Mouse (Mus musculus) thymus, postnatal 10 days (tissue): ENCODE data around the gene Gramd4.
A peak's percentile ranks its signal among the peaks of the same experiment; 100 is the strongest.
"Not testable (repeated sequence)": the region's sequence is repeated elsewhere in the genome, so short reads cannot be mapped to it uniquely, and the experiment has no call there.

Experiments
- DNase-seq, 2 experiments: peaks; one replicate each; pipeline ENCODE4 v3.0.0; 2021; ENCODE audit warnings: low spot score in 2 of 2

Gramd4 gene

DNA sequence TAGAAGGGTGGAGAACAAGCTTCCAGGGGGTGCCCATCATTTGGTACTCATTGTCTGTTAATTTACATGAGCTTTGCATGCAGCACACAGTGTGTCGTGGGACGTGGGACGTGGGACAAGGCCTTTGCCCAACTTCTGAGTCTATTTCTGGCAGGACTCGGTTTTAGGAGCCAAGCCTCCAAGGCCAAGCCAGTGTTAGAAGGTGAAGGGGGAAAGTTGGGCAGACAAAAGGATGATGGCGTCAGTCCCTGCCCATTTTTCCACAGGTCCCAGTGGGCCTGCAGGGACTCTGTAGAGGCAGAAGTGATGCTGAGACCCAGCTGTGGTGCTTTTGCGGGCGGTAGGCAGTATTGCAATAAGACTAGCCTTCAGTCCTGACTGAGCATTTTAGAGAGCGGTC lies 33.1 kb downstream of the Gramd4 start:
- DNase-seq: no peak

DNA sequence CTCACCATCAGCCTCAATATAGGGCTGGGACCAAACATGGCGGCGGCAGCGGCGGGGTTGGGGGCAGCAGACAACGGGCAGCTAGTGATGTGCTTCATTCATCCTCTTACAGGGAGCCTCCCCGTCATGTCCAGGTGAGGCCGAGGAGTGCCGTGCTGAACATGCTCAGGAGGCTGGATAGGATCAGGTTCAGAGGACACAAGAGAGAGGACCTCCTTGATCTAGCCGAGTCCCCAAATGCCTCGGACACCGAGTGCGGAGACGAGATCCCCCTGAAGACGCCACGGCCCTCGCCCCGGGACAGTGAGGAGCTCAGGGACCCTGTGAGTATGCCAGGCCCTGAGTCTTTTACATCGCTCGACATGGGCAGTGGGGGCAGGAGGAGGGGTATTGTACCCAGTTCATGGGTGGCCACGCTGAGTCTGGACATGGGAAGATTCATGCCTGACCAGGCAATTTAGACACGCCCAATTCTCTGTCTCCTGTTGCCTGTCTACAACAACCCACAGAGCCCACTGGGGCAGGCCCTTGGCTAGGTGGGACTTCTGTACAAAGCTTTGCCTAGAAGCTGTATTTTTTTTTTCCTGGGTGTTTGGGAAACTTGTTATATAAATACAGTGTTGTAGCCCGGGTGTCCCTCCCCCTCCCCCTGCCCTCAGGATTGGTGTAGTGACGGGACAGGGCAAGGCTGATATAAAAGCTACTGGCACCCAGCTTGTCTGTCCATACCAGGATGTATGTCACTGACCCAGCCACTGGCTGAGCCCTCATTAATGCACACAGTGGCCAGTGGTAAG lies 33.9 kb downstream of the Gramd4 start:
- DNase-seq: no peak

DNA sequence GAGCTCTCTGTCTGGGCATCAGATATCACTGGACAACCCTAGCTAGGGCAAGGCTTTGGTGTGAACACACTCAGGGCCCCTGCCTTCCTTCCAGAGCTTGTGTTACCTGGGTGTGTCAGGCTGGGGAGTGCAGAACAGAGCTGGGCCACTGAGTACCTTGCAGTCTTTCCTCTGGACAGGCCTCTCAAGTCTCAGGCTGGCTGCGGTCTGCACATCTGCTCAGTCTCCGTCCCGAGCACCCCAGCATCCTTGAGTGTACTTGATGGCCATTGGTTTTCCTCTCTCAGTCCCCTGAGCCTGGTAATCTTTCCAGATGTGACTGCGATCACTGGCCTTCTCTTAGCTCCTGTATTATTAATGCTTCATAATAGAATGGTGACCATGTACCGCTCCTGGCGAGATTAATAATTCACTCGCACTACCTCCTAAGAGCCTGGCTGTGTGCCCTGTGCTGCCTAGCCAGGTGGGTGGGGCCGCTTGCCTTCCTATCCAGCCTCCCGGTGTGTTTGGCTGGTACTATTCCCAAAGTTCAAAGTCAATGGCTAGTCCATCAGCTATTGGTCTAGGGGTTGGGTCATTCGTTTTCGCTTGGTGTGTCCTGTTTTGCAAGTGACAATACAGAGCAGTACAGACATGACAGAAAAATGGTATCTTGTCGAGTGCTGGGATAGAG lies 34.6 kb downstream of the Gramd4 start:
- DNase-seq: no peak

DNA sequence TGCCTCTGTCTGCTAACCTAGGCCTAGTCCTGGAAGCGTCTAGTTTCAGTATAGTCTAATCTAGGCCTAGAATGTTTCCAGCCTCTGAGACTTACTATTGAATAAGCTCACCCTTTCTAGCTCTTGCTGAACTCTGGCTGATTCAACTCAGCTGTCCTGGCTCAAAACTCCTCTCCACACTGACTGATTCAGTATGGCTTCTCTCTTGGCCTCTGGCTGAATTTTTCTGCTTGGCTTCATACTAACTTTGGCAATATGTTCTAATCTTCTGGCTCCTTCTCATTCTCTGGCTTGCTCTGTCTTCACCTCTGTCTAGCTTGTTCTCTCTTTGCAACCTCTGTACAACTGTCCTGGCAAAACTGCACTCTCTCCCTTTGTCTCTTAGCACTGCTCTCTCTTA lies 35.7 kb downstream of the Gramd4 start:
- DNase-seq: no peak

DNA sequence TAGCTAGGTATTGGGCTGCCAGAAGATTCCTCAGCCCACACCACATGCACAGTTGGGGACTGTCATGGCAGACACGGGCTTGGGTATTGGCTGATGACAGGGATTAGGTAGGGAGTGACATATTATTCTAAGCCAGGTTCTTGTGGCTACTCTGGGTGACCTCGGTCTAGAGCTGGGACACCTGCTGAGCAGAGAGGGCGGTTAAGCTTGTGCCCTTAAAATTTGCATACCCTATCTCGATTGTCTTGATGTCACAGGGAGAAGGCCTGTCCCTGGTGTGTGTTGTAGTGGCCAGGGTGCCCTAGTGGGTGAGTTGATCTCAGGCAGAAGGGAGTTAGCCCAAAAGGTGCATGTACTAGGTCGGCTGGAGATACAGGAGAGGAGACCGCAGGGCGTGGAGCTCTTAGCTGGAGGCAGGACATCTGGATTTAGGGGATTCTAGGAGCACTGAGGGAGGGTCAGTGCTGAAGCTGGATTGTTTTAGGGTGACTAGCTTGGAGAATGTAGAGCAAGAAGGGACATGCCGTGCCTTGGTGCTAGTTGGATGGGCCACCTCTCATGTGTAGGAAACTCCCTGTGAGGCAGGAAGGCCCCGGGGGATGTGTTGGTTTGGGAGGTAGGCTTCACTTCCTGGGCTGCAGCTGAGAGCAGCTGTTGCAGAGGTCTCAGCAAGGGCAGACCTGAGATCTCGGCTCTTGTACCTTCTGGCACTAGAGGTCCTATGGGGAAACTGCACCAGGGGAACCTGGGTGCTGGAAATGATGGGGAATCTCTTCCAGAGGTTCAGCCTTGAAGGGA lies 37.0 kb downstream of the Gramd4 start:
- DNase-seq: peak; percentile 24 to 49

DNA sequence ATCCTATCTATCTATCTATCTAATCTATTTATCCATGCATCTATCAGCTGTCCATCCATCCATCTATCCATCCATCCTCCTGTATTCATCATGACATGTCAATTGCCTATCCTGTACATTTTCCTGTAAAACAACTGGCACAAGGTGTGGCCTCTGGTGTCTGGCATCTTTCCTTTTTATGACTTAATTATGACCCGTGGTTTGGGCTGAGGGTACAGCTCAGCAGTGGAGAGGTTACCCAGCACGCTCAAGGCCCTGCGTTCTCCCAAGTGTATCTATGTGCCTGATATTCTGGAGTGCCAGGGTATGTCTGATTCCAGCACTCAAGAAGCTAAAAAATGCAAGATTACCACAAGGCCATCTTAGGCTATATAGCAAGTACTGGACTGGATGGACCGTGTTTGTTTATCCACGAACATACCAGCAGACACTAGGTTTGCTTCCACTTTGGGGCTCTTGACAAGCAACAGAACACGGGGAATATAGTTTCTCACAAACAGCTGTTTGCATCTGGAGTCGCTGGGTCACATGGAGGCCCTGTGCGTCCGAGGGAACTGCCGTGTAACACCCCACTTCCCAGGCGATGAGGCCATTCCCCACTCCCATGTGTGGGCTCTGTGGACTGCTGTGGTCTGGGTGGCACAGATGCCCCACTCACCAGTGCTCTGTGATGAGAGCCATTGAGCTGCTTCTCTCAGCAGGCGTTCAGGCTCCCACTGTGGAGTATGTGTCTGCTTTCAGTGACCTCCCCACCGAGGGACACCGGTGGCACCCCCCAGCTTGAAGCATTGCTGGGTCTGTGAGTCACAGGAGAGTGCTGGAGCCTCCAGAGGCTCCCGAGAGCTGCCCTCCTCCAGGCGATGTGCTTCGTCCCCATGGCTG lies 38.5 kb downstream of the Gramd4 start:
- no peak for DNase-seq

DNA sequence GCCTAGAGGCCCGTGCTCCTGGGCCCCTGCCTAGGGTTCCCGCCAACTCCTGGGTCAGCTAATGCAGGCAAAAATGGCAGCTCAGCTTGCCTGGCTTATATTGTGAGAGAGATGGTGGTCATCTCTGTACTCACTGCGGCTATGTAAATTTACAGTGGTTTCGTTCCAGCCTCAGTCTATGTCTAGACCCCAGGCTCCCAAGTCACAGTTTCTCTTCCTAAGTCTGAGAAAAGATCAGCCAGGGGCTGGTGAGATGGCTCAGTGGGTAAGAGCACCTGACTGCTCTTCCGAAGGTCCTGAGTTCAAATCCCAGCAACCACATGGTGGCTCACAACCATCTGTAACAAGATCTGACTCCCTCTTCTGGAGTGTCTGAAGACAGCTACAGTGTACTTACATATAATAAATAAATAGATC lies 39.1 kb downstream of the Gramd4 start:
- DNase-seq: not testable (repeated sequence)

DNA sequence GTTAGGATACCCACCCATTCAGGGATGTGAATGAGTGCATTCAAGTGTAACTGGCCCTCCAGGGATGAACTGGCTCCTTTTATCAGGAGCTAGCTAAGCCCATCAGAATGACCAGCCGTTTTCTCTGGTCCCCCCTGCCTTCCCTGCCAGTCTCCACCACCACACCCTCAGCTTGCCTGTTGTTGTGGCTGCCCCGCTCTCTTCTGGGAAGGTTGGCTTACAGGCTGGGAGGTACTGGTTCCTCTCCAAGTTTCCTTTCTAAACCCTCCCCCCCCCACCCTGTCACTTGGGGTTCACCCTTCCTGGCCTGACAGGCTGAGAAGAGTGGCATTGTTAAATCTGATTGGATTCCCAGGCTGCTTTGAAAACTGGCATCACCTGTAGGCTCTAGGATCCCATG lies 40.4 kb downstream of the Gramd4 start:
- DNase-seq: no peak

DNA sequence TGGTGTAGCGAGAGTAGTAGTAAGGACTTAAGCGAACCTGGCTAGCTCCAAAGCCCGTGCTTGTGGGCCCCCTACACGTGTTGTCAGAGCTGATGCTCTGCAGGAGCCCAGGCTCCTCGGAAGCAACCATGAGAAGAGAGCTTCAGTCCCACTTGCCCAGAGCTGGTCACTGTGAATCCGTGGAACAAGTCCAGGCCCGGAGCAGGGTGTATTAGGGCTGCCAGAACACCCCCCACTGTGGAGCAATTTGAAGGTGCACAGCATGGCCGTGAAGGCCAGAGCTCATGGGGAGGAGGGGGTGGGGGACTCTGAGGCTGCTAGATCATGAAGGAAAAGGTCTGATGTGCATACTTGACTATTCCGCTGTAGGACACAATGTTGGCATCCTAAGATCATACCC lies 44.1 kb downstream of the Gramd4 start:
- no peak for DNase-seq

DNA sequence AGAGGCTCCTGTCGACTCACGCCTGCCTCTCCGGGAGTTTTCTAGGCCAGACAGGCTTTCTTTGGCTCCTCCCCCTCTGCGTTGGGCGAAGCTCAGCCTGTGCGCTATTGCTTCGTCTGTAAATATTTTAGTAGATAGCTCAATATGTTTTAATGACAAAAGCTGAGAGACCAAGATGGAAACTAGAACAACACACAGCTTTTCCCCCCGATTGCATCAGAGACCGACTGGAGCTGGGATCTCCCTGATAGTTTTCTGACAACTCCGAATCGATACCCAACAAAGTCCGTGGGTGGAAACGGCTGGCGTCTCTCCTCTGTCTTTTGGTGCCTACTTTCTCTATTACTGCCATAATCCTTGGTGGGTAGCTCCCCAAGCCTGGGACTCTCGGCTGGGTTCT lies 44.8 kb downstream of the Gramd4 start:
- DNase-seq: no peak

DNA sequence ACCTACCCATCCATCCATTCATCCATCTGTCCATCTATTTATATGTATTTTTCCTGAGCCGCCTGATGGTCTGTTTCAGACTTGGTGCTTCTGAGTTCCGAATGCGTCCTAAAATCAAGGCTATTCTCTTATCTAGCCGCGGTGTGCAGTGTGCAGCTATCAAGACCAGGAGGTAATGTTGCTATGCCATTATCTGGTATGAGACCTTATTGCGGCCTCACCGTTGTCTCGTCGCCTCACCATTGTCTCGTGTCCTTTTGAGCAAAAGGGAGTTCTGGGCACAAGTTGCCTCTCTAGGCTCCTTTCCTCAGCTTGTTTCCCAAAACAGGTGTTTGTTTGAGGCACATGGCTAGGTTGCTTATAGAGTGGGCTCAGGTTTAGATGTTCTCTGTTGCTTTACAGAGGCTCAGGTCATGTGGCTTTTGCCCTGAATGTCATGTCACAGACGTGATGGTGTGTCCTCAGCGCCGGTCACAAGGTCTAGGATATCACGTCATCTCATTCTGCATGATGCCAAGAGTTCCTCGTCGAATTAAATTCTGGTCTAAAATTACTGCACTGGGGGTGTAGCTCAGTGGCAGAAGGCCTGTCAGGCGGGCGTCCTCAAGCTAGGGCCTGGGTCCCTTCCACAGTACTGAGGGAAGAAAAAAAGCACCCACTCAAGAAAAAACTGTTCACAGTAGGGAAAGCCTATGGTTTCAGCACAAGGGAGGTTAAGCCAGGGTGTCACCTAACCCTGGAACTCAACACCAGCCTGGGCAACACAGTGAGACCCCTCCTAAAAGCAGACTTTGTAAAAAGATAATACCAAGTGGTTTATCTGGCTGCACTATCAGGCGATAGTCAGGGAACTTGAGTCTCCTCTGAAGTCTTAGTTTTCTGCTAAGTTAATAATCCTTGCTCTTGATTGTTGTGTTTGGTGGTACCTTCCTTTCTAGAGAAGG lies 47.2 kb downstream of the Gramd4 start:
- DNase-seq: no peak

DNA sequence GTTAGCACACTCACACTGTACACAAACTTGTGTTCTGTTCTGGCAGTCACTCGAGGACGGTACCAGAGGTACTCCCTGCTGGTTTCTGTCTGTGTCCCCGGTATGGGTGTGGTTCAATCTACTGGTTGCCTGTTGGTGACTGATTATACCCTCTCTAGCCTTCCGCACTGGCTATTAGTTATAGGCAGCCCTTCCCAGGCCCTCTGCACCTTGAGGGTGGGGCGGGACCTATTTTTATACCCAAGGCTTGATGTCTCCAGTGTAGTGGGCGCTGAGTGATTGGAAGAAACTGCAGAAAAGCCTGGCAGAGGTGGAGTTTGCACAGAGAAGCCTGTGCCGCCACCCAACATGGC lies 47.8 kb downstream of the Gramd4 start:
- no peak for DNase-seq

DNA sequence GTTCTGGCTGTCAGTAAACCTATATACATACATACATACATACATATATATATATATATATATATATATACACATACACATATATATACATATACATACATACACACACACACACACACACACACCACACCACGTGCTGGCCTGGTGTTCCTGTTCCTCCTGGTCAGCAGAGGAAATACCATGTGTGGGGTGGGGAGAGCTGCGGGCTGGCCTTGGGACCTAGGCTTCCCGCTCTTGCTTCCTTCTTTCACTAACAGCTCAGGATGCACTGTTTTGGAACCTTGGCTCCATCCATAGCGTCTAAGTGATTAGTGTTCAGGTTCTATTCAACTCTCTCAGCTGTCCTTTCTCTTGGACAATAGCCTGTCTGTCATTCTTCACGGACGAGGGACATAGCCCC lies 48.3 kb downstream of the Gramd4 start:
- no peak for DNase-seq

DNA sequence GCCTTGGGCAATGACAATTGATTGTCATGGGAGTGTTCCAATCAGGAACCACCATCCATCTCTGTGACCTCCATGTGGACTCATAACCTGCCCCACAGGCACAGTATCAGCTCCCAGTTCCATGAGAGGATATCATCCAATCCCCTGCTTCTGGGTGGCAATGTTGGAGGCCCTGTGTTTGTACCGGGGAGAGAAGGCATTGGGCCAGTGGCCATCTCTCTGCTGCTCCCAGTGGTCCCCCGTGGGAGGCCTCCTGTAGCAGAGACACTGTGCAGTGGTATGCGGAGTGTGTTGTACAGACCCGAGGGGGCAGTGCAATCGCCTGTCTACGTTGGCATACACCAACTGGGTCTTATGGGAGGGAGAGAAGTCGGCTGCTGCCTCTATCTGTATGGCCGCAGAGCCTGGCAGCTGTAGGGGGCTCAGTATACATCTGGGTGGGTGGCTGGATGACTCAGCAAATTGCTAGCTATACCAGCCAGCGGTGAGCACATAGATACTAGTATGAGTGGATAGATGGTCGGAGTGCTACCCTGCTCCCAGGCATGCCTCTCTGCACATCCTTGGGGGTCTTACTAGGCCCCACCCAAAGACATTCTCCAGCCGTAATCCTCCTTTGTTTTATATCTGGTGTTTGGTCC lies 50.5 kb downstream of the Gramd4 start:
- no peak for DNase-seq

DNA sequence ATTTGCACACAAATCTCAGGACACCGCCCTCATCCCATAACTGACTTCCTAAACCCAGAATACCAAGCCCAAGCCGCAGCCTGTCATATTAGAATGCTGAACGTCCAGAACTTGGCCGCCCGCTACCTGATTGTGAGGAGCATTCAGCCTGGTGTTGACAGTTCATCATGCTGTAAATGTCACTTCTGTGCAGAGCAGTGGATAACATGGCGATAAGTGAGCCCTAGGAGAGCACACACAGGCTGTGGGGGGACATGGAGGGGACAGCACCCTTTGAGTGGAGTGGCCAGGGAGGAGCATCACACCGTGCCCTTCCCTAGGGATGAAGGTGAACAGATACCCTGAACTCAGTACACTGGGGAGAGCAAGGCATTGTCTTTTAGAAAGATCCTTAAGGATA lies 51.8 kb downstream of the Gramd4 start:
- no peak for DNase-seq

DNA sequence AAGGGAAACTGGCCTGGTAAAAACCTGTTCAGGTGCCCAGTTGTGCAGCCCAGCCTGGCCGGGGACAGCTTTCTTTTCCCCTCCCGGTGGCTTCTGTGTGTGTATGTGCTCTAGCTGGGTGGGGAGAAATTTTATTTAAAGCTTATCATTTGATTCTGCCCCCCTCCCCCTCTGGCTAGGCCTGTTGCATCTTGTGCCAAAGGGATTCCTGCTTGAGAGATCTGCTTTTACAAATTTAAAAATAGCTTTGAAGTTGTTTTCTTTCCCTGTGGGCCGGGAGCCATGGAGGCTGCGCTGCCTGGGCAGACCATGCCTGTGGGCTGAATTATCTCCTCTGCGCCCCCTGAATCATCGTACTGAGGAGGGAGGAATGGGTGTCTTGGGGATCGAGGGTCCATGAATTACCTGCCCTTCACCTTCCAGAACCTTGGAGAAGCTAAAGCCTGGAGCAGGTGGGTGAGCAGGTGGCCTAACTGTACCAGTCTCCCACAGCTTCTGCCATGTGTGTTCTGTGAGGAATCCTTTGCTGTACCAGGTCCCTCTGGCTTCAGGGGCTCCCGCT lies 52.2 kb downstream of the Gramd4 start:
- no peak for DNase-seq

DNA sequence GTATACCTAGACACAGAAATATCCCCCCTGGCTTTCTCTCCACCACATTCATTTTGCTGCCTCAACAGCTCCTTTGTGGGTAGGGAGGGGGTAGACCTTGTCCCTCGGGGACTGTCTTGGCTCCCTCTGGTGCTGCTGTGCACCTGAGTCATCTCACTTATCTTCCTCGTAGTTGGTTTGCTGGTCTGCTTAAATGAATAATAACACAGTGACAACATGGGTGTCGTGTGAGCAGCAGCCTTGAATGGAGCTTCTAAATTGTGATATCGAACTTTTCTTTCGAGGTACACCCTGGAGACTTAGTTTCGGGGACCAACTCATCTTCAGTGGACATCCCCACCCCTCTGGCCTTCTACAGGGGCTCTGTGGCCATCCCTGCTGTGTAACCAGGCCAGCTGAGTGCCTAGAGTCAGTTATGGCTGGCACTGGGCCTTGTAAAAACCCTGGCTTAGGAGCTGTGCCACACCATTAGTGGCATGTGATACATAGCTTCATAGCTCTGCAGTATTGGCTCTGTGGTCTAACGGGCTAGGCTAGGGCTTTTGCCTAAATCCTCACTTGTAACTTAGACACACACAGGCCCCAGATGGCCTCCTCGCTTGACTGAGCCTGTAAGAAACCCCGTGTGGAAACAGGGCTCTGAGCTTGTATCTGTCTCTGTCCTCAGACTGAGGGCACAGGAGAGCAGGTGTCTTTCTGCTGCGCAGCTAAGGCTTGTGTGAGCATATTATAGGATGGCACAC lies 53.0 kb downstream of the Gramd4 start:
- DNase-seq: peak; percentile 61 to 69

DNA sequence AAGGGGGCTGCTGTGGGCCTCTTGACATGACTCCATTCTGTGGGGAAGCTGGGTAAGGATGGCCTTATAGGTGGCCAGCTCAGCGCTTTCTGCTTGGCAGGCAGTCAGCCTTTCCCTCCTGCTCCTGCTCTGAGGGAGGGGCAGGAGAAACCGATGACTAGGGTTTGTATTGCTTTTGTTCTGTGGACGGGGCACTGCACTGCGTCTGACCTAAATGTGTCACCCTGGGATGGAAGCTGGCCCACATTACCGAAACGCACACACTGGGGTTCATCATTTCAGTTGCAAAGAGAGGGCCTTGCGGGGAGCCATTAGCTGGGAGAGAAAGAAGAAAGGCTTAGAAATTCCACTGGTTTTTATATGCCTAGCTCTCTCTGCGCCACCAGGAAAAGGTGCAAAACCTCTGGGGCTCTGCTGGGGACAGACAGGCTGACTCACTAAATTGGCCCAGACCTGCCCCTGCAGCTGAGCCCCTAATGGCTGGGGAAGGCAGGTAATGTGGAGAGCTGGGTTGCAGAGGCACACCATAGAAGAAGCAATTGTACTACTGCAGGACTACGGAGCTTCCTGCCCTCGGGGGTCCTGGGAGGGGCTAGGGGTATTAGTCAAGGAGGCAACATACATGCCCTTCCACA lies 55.3 kb downstream of the Gramd4 start:
- DNase-seq: no peak

DNA sequence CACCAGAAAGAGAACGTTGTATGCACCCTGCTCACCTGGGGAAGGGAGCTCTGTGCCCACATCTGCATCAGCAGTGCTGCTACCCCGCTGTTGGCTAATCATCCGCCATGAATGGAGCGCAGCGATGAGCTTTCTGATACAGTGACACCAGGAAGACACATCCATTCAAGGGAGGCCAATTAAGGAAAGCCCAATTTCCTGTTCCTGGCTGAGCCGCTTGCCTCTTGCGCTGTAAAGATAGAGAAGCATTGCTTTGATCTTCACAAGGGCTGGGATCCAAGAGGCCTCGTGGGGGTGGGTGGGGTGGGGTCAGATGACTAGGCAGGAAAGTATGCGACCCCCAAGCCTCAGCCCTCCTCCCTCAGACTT lies 55.8 kb downstream of the Gramd4 start:
- no peak for DNase-seq
